Mouse (Mus musculus) layer of hippocampus, adult 2 months (tissue): ENCODE measurements around the gene Mrpl21. TPM values are rescaled to one million over a fixed set of nuclear protein-coding genes. Genes with fewer than 3 reads are reported as not detected.

Experiments used
- DNase-seq, 2 experiments: peaks; one replicate each; pipeline ENCODE4 v3.0.0; 2022; ENCODE audit warnings: low spot score in 2 of 2
- H3K27ac ChIP-seq: fragments of 200-600 bp; 2 replicates; pipeline ENCODE4 v1.8.1; 2022
- H3K4me3 ChIP-seq: fragments of 200-600 bp; 2 replicates; pipeline ENCODE4 v1.8.1; 2022; ENCODE audit warnings: mild to moderate bottlenecking
- CTCF ChIP-seq: fragments of 200-600 bp; conservative IDR thresholded peaks from 2 replicates; pipeline ENCODE4 v1.8.1; 2022; ENCODE audit warnings: antibody characterized with exemption, mild to moderate bottlenecking, moderate library complexity
- microRNA-seq, 2 experiments: library from miRNA; unstranded; fragments of <30 nt; microRNA quantifications; one replicate each; pipeline ENCODE4 v1.2.0; 2021
- total RNA-seq, 2 experiments: library from RNA; stranded (reverse); gene quantifications; 2 replicates each; pipeline ENCODE4 v1.2.3; 2021

Mrpl21 gene
- total RNA-seq, 2 experiments from 2014 or later: 47.6 to 54.4 TPM

DNA sequence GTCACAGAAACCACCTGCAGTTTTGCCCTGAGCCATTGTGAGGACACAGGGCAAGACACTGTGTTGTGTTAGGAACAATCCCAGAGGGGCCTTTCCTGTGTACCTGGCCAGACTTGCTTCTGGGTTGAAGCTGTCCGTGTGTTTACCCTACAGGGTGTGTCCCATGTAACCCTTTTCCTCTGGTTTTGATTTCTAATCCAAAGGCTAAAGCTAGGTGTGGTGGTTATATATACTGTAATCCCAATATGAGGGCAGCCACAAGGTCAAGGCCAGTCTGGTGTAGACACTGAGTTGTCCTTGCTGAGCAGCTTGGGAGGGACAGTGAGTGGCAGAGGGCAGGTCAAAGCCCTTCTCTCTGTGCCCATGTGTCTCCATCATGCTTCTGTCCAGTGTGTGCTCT lies 53.2 kb downstream of the Mrpl21 start:
- Histone ChIP-seq H3K4me3 (no peak overlapping the region), H3K27ac (no peak overlapping the region)
- DNase-seq: no peak
- no peak for TF ChIP-seq CTCF

DNA sequence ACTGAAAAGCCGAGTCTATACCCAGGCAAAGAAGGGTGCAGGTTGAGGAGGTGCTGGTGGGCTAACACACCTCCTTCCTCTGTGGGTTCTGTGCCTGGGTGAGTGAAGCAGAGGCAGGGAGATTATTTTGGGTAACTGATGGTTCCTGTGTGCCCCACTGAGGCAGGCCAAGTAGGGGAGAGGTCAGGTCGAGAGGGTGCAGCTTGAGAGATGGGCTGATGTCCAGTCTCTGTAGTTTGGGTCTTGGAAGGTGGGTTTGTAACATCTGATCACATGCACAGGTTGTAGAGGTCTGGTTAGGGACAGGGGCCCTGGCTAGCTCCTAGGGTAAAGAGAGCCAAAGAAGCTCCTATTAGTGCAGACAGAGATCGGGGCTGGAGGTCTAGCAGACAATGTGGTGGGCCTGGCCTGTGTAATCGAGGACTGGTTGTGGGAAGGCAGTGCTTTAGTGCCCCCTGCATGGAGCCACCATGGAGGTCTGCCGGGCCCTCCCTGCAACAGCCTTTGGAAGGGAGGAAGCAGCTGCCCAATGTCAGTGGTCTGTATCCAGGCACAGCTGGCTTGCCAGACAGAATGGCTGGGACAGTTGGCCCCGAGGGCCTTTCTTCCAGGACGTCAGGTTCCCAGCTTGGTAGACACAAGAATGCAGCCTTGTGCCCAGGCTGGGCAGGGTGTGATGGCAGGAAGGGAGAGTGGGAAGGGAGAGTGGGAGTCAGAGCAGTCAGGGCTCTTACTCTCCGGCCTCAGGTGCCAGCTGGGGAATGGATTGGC lies 54.0 kb downstream of the Mrpl21 start:
- no peak for TF ChIP-seq CTCF
- H3K27ac ChIP-seq: no peak overlapping the region
- DNase-seq: no peak
- no peak overlapping the region for H3K4me3 ChIP-seq

GRCm38 (mm10) chr19:3339187-3339586 lies 56.5 kb downstream of the Mrpl21 start:
- no peak for TF ChIP-seq CTCF
- Histone ChIP-seq H3K4me3 (no peak overlapping the region), H3K27ac (no peak overlapping the region)
- no peak for DNase-seq

DNA sequence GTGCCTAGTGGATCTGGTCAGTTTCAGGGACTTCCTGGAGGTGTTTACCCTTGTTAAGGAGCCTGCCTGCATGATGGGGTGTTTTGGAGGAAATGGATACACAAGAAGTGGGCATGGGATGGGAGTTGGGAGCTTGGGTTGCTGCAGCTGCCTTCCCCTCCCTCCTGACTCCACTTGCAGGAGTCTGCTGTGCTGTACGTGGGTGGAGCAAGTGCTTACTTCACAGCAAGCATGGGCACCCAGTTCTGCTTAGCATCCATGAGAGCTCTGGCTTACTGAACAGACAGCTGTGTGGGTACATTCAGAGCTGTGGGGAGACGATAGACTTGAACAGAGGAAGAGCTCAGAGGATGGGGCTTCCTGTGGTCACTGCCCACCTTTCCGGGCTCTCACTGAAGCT lies 58.3 kb downstream of the Mrpl21 start:
- Histone ChIP-seq H3K4me3 (no peak overlapping the region), H3K27ac (no peak overlapping the region)
- DNase-seq: no peak
- no peak for TF ChIP-seq CTCF

Small RNA genes lying within 50 kb of the gene (microRNA-seq; reads per million reads assigned to microRNA genes)
- gene Mir6984: 0 to 1.3 reads per million in 2 experiments

Other genes with a start within 250 kb of the Mrpl21 start
- gene Ighmbp2, start 116 bp downstream of the Mrpl21 start, total RNA-seq: 10 to 100 TPM; 11.9 to 12.4 TPM
- gene Cpt1a, start 39.4 kb downstream of the Mrpl21 start, total RNA-seq: 10 to 100 TPM; 24.8 to 26.3 TPM
- gene Tesmin, start 106.0 kb downstream of the Mrpl21 start, total RNA-seq: under 1 TPM; 0.20 to 0.33 TPM
- under 1 TPM in 1 of 2 experiments, not detected in 1; 0.79 TPM for gene Gal, start 131.6 kb downstream of the Mrpl21 start, total RNA-seq